Mouse (Mus musculus) v-Abl transformed pro-B cells (cell line): Measurements from ENCODE around the gene Fam149b.
"Not testable (repeated sequence)": the region's sequence is repeated elsewhere in the genome, so short reads cannot be mapped to it uniquely, and the experiment has no call there.

ENCODE experiments used
- in situ Hi-C, 2 experiments: fragments of 400-800 bp; cut with MboI; formaldehyde crosslinking; loops; one replicate each; pipeline ENCODE4 v1.15.1; 2025; ENCODE audit not compliant: unreplicated experiment in 2 of 2

The Fam149b gene

GRCm38 (mm10) chr14:20347991-20348541 is at the start of gene Fam149b, which contains the start of gene Ecd:
Fam149b (plus strand) TSS chr14:20348162.
Ecd (minus strand) TSS chr14:20348121.
- in situ Hi-C loops, result loop anchor here (5.0 to 10.0 kb wide), 2 partner anchors 49 to 317 kb away; partner anchors contain the start of gene Synpo2l (in 2 of the 2)

GRCm38 (mm10) chr14:20305085-20305484 is 42.9 kb upstream of the Fam149b start:
- in situ Hi-C loops, result not testable (repeated sequence)

GRCm38 (mm10) chr14:20315137-20315536 is 32.8 kb upstream of the Fam149b start:
- in situ Hi-C loops, result no loop called here

GRCm38 (mm10) chr14:20319420-20319819 is 28.5 kb upstream of the Fam149b start:
- in situ Hi-C loops, result no loop called here

GRCm38 (mm10) chr14:20324196-20324595 is 23.8 kb upstream of the Fam149b start:
- in situ Hi-C loops, result no loop called here

- in situ Hi-C loops, result no loop called here
These were observed 19.5 kb upstream of the Fam149b start for GRCm38 (mm10) chr14:20328474-20328873.

- in situ Hi-C loops, result no loop called here
These were observed 16.6 kb upstream of the Fam149b start for GRCm38 (mm10) chr14:20331316-20331715.

GRCm38 (mm10) chr14:20339415-20339814 is 8.5 kb upstream of the Fam149b start:
- in situ Hi-C loops, result no loop called here

- in situ Hi-C loops, result loop anchor here (10.0 kb wide), 1 partner anchor 325 kb away; the partner anchor contains the start of gene Synpo2l (in 2 of the 2)
These were observed 7.8 kb upstream of the Fam149b start for GRCm38 (mm10) chr14:20340149-20340548.

GRCm38 (mm10) chr14:20340866-20341265 is 7.1 kb upstream of the Fam149b start:
- in situ Hi-C loops, result loop anchor here (10.0 kb wide), 1 partner anchor 324 kb away; the partner anchor contains the start of gene Synpo2l (in 2 of the 2)

GRCm38 (mm10) chr14:20345885-20346284 is 2.1 kb upstream of the Fam149b start:
- in situ Hi-C loops, result loop anchor here (5.0 to 10.0 kb wide), 2 partner anchors 51 to 319 kb away; partner anchors contain the start of gene Synpo2l (in 2 of the 2)

GRCm38 (mm10) chr14:20347441-20347990 is 446 bp upstream of the Fam149b start:
- in situ Hi-C loops, result loop anchor here (5.0 to 10.0 kb wide), 2 partner anchors 50 to 317 kb away; partner anchors contain the start of gene Synpo2l (in 2 of the 2)

GRCm38 (mm10) chr14:20363230-20363629 is 15.3 kb downstream of the Fam149b start:
- in situ Hi-C loops, result no loop called here

- in situ Hi-C loops, result no loop called here
These were observed 20.3 kb downstream of the Fam149b start for GRCm38 (mm10) chr14:20368271-20368670.

- in situ Hi-C loops, result no loop called here
These were observed 22.8 kb downstream of the Fam149b start for GRCm38 (mm10) chr14:20370798-20371197.

- in situ Hi-C loops, result no loop called here
These were observed 23.9 kb downstream of the Fam149b start for GRCm38 (mm10) chr14:20371854-20372253.

- in situ Hi-C loops, result no loop called here
These were observed 29.2 kb downstream of the Fam149b start for GRCm38 (mm10) chr14:20377112-20377521.

- in situ Hi-C loops, result no loop called here
These were observed 30.5 kb downstream of the Fam149b start for GRCm38 (mm10) chr14:20378313-20379061.

GRCm38 (mm10) chr14:20379087-20379640 is 31.2 kb downstream of the Fam149b start:
- in situ Hi-C loops, result no loop called here

- in situ Hi-C loops, result no loop called here
These were observed 31.9 kb downstream of the Fam149b start for GRCm38 (mm10) chr14:20379753-20380430.
